Mouse (Mus musculus) heart, postnatal 4 days (tissue): ENCODE results near the gene Zfp296. TPM values are rescaled to one million over a fixed set of nuclear protein-coding genes. Genes with fewer than 3 reads are reported as not detected.

Experiments
- DNase-seq: peaks from one replicate; pipeline ENCODE4 v3.0.0; 2021
- total RNA-seq, 2 experiments: library from RNA; stranded (reverse); gene quantifications; 2 replicates each; pipeline ENCODE4 v1.2.3; 2021

The Zfp296 gene
- total RNA-seq, result under 1 TPM in 1 of 2 experiments, not detected in 1; 0.17 TPM

- DNase-seq, result peak; percentile 17
These were observed at the start of gene Zfp296, which contains the start of gene Gemin7 for GRCm38 (mm10) chr7:19577141-19577852. Gene Zfp296, plus strand, starts transcription at chr7:19577287. Gene Gemin7, minus strand, starts transcription at chr7:19577595.

- DNase-seq, result no peak
These were observed 46.0 kb upstream of the Zfp296 start for GRCm38 (mm10) chr7:19531077-19531476.

GRCm38 (mm10) chr7:19532240-19532639 is 44.8 kb upstream of the Zfp296 start:
- no peak for DNase-seq

- no peak for DNase-seq
These were observed 42.4 kb upstream of the Zfp296 start for GRCm38 (mm10) chr7:19534676-19535075.

GRCm38 (mm10) chr7:19540771-19541566 is 36.1 kb upstream of the Zfp296 start:
- no peak for DNase-seq

GRCm38 (mm10) chr7:19541681-19542154 is 35.4 kb upstream of the Zfp296 start:
- DNase-seq, result no peak

GRCm38 (mm10) chr7:19542155-19542691 is 34.9 kb upstream of the Zfp296 start:
- DNase-seq, result peak; percentile 65

- DNase-seq, result peak; percentile 56
These were observed 33.5 kb upstream of the Zfp296 start for GRCm38 (mm10) chr7:19543584-19543983.

GRCm38 (mm10) chr7:19546007-19546406 is 31.1 kb upstream of the Zfp296 start:
- no peak for DNase-seq

GRCm38 (mm10) chr7:19547344-19547969 is 29.6 kb upstream of the Zfp296 start:
- no peak for DNase-seq

GRCm38 (mm10) chr7:19549394-19549793 is 27.7 kb upstream of the Zfp296 start:
- DNase-seq, result no peak

- no peak for DNase-seq
These were observed 25.5 kb upstream of the Zfp296 start for GRCm38 (mm10) chr7:19551634-19552033.

- DNase-seq, result no peak
These were observed 24.6 kb upstream of the Zfp296 start for GRCm38 (mm10) chr7:19552443-19552842.

- DNase-seq, result no peak
These were observed 22.9 kb upstream of the Zfp296 start for GRCm38 (mm10) chr7:19554168-19554567.

- no peak for DNase-seq
These were observed 20.0 kb upstream of the Zfp296 start for GRCm38 (mm10) chr7:19557086-19557485.

- DNase-seq, result peak; percentile 66
These were observed 18.8 kb upstream of the Zfp296 start for GRCm38 (mm10) chr7:19557982-19558900.

GRCm38 (mm10) chr7:19558965-19559364 is 18.1 kb upstream of the Zfp296 start:
- DNase-seq, result no peak

- DNase-seq, result peak; percentile 29
These were observed 16.4 kb upstream of the Zfp296 start for GRCm38 (mm10) chr7:19560491-19561260.

- DNase-seq, result no peak
These were observed 15.7 kb upstream of the Zfp296 start for GRCm38 (mm10) chr7:19561431-19561764.

GRCm38 (mm10) chr7:19561765-19562642 is 15.1 kb upstream of the Zfp296 start:
- DNase-seq, result peak; percentile 93
